Mouse (Mus musculus): Measurements from ENCODE around the gene Fabp6. TPM values are rescaled to one million over a fixed set of nuclear protein-coding genes. Genes with fewer than 3 reads are reported as not detected.

Fabp6 gene
- polyA plus RNA-seq, 1 experiment from 2014 or later = not detected

DNA sequence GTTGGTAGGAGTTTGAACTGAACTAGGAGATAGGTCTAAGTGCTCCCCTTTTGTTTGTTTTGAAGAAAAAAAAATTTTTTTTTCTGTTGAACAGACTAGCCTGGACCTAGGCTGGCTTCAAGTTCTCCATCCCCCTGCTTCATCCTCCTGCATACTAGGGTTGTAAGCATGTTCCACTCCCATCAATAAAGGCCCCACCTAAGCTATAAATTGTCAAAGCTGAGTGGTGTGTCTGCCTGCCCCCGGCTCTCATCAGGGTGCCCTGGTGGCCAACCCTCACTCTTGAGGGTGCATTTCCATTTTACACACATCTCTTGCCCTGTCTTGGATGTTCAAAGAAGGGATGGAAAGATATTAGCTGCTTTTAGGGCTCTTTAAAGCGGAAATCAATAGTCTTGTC, 35.9 kb downstream of the Fabp6 start:
- H3K4me3 ChIP-seq (replicated peaks) = no peak overlapping the region
- H3K9me3 ChIP-seq (replicated peaks) = no peaks in the 10 kb centered on the region
- ATAC-seq (ENCODE audit: low FRiP score) = no peak
- WGBS = 29% methylated on average over 2 of the region's 2 CpGs
- H3K9ac ChIP-seq (replicated peaks) = no peak overlapping the region
- no peaks in the 10 kb centered on the region for H3K27me3 ChIP-seq (replicated peaks)
- peaks cover 16% of the 10 kb centered on the region for H3K4me1 ChIP-seq
- H3K27ac ChIP-seq (replicated peaks) = no peak overlapping the region
- H3K4me2 ChIP-seq = peak overlapping the region; percentile 17; the same call in 1 of the 2 replicates
- no peaks in the 10 kb centered on the region for H3K36me3 ChIP-seq

DNA sequence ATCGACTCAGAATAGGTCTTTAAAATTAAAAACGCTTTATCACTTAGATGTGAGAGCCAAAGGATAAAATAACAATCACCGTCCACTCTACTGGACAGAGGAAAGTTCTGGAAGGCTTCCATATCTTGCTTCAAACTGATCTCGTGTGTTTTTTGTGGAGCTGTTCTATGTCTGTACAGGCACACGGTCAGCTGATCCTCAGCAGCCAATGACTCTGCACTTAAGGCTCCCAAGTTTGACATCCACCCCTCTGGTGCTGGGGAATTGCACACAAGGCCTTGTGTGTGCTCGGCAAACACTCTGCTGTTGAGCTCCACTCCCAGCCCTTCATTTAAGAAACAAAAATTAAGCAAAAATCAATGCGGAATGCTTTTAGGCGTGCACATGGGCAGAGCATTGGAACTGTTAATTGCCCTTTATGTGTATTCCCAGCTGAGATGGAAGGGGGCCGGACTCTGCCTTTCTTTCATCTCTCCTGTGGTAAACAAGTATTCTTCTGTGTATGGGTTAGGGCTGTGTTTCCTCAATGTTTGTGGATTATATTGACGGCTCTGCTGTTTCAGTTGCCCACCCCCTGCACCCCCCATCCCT, 37.6 kb downstream of the Fabp6 start:
- Histone ChIP-seq H3K27me3 (replicated peaks) (no peaks in the 10 kb centered on the region), H3K4me1 (peaks cover 21% of the 10 kb centered on the region), H3K9me3 (replicated peaks) (no peaks in the 10 kb centered on the region), H3K4me3 (replicated peaks) (no peak overlapping the region), H3K27ac (replicated peaks) (no peak overlapping the region), H3K9ac (replicated peaks) (no peak overlapping the region), H3K4me2 (no peak overlapping the region), H3K36me3 (no peaks in the 10 kb centered on the region)
- no peak for ATAC-seq (ENCODE audit: low FRiP score)
- WGBS = 64% methylated on average over 10 of the region's 10 CpGs

DNA sequence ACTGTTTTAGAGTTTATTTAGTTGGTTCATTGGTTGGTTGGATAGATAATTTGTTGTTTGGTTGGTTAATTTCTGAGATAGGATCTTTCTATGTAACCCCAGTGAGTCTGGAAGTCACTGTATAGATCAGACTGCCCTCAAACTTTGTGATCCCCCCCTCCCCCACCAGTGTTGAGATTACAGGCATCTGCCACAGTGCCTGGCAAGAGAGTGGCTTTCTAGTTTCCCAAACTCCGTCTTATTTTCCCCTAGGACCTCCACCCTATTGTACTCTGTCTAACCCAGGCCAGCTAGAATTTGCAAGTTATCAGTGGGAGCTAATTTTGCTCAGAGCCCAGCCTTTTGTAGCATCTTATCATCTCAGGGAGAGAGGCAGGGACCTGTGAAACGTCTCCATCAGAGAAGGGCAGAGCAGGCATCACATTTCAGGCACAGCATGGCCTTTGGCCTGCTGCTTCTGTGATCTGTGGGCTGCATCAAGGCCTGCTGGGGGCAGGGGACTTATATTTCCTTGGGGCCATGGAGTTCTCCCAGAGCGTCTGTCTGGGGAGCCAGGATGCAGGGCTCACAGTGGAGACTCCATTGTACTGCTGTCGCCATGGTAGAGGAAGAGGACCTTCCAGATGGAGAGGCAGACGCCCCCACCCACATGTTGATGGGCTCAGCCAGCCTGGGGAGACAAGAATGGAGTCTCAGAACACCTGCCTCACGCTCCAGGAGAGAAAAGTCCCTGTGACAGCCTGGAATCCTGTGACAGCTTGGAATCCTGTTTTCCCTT, 41.6 kb downstream of the Fabp6 start:
- Histone ChIP-seq H3K4me3 (replicated peaks) (no peak overlapping the region), H3K9me3 (replicated peaks) (no peaks in the 10 kb centered on the region), H3K27me3 (replicated peaks) (no peaks in the 10 kb centered on the region), H3K36me3 (peaks cover 4% of the 10 kb centered on the region; the same call in 1 of the 2 replicates), H3K4me1 (peaks cover 8% of the 10 kb centered on the region; the same call in 1 of the 2 replicates), H3K9ac (replicated peaks) (no peak overlapping the region), H3K27ac (replicated peaks) (no peak overlapping the region), H3K4me2 (no peak overlapping the region)
- ATAC-seq (ENCODE audit: low FRiP score) = no peak
- 19% methylated on average over 5 of the region's 6 CpGs for WGBS

DNA sequence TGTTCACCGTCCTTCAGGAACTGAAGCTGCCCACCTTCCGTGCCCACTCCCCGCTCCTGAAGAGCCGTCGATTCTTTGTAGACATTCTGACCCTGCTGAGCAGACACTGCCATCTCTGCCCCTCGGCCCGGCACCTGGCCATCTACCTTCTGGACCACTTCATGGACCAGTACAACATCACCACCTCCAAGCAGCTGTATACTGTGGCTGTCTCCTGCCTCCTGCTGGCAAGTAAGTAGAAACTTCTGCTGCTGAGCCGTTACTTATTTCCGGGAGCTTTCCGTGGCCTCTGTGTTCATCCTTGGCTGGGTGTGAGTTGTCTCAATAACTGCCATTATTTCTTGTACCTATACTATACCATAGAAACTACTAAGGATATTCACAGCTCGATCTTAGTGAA, 44.8 kb downstream of the Fabp6 start:
- no peaks in the 10 kb centered on the region for H3K9me3 ChIP-seq (replicated peaks)
- ATAC-seq (ENCODE audit: low FRiP score) = no peak
- H3K4me2 ChIP-seq = no peak overlapping the region
- no peak overlapping the region for H3K4me3 ChIP-seq (replicated peaks)
- H3K9ac ChIP-seq (replicated peaks) = no peak overlapping the region
- no peak overlapping the region for H3K27ac ChIP-seq (replicated peaks)
- H3K4me1 ChIP-seq = peaks cover 7% of the 10 kb centered on the region
- H3K27me3 ChIP-seq (replicated peaks) = no peaks in the 10 kb centered on the region
- WGBS = 90% methylated on average over 11 of the region's 11 CpGs
- H3K36me3 ChIP-seq = peaks cover 4% of the 10 kb centered on the region; the same call in 1 of the 2 replicates

DNA sequence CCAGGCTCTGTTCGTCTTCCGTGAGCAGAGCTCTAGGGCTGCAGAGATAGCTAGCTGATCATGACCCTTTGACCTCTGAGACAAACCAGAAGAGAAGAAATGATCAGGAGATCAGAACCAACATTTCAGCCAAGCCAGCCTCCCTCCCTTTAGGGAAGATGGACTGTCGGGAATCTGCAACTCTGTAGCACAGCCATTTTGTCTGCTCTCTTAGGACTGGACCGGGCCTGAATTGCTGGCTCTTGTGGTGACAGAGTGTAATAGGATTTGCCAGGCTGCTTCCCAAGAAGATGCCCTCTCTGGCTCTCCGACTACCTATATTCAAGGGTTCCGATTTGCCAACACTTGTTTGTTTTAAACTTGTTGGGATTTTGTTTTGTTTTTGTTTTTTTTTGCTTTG, 48.7 kb downstream of the Fabp6 start:
- H3K27me3 ChIP-seq (replicated peaks) = no peaks in the 10 kb centered on the region
- H3K36me3 ChIP-seq = no peaks in the 10 kb centered on the region; the same call in 1 of the 2 replicates
- no peak overlapping the region for H3K4me3 ChIP-seq (replicated peaks)
- no peak overlapping the region for H3K9ac ChIP-seq (replicated peaks)
- ATAC-seq (ENCODE audit: low FRiP score) = no peak
- WGBS = 84% methylated on average over 6 of the region's 6 CpGs
- H3K4me2 ChIP-seq = no peak overlapping the region
- H3K9me3 ChIP-seq (replicated peaks) = no peaks in the 10 kb centered on the region
- peaks cover 27% of the 10 kb centered on the region for H3K4me1 ChIP-seq
- H3K27ac ChIP-seq (replicated peaks) = no peak overlapping the region

DNA sequence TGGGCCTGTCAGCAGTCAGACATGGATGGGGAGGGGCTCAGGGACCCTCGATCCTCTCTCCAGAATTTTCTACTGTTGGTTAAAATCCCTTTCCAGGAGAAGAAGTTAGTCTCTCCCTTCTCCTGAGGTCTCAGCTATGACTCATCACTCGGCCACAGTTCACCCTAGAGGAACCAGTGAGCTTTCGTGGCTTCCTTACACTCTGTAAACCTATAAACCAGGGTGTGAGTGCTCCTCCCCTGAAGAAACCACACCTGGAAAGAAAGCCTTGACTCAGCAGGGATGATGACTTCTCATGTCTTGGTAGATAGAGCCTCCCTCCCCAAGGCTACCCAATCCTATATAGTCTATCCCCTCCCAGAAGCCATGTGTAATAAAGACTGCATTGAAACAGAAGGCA, 49.6 kb downstream of the Fabp6 start:
- no peaks in the 10 kb centered on the region; the same call in 1 of the 2 replicates for H3K36me3 ChIP-seq
- H3K9me3 ChIP-seq (replicated peaks) = no peaks in the 10 kb centered on the region
- H3K9ac ChIP-seq (replicated peaks) = no peak overlapping the region
- peaks cover 27% of the 10 kb centered on the region for H3K4me1 ChIP-seq
- no peak for ATAC-seq (ENCODE audit: low FRiP score)
- H3K4me2 ChIP-seq = no peak overlapping the region
- no peak overlapping the region for H3K27ac ChIP-seq (replicated peaks)
- WGBS = 91% methylated on average over 3 of the region's 3 CpGs
- no peak overlapping the region for H3K4me3 ChIP-seq (replicated peaks)
- no peaks in the 10 kb centered on the region for H3K27me3 ChIP-seq (replicated peaks)

DNA sequence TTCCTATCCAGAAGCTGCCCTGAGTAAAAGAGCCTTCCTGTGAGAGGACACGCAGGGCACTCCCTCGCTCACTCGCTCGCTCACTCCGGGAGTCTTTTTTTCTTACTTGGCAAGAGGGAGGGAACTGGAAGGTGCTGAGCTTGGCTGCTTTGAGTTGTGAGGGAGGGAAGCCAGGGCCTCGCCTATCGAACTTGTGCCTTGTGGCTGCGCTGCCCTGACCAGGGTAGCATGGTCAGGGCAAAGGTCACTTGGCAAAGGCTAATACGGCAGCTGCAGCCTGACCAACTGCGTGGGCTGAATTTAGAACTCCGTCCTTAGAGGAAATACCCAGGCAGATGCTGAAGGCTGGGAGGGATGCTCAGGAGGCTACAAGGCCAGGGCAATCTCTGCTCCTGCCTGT, 51.6 kb downstream of the Fabp6 start:
- H3K4me3 ChIP-seq (replicated peaks) = no peak overlapping the region
- no peaks in the 10 kb centered on the region for H3K36me3 ChIP-seq
- H3K27me3 ChIP-seq (replicated peaks) = no peaks in the 10 kb centered on the region
- no peak overlapping the region for H3K4me2 ChIP-seq
- H3K27ac ChIP-seq (replicated peaks) = no peak overlapping the region
- H3K9me3 ChIP-seq (replicated peaks) = no peaks in the 10 kb centered on the region
- no peak for ATAC-seq (ENCODE audit: low FRiP score)
- WGBS = 60% methylated on average over 11 of the region's 11 CpGs
- H3K4me1 ChIP-seq = peaks cover 27% of the 10 kb centered on the region
- H3K9ac ChIP-seq (replicated peaks) = no peak overlapping the region

DNA sequence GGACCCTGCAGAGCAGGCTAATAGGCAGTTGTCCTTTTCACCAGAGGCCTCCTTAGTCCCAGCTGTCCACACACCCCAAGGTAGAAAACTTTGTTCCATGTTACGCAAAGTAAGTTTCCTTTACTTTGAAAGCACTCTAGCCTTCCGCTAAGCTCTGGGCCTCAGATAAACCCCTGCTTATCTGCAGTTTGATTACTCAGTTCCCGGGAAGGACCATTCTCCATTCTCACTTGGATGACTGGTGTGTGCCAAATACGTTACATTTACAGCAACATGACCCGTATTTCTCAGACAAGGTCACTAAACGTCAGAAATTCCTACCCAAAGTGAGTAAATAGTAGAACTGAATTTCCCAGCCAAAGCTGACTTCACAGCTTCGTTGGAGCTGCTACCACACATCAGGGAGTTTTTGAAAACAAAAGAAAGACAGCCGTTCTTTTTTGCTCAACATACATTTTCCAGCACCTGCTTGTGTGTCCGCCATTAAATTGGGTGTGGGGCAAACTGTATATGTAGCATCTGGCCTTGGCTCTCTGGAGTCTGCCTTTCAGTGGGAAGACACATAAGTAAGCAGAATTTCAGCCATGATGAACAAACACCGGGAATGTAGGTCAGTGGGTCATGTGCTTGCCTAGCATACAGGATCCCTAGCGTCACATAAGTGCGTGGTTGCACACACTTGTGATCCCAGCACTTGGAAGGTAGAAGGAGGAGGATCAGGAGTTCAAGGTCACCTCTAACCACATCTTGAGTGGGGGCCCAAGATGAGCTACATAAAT, 52.5 kb downstream of the Fabp6 start:
- Histone ChIP-seq H3K27ac (replicated peaks) (peak overlapping the region; percentile 69), H3K9ac (replicated peaks) (no peak overlapping the region), H3K4me2 (no peak overlapping the region), H3K4me3 (replicated peaks) (no peak overlapping the region), H3K4me1 (peaks cover 24% of the 10 kb centered on the region), H3K9me3 (replicated peaks) (no peaks in the 10 kb centered on the region), H3K27me3 (replicated peaks) (no peaks in the 10 kb centered on the region), H3K36me3 (no peaks in the 10 kb centered on the region)
- WGBS = 69% methylated on average over 12 of the region's 12 CpGs
- ATAC-seq (ENCODE audit: low FRiP score) = no peak

DNA sequence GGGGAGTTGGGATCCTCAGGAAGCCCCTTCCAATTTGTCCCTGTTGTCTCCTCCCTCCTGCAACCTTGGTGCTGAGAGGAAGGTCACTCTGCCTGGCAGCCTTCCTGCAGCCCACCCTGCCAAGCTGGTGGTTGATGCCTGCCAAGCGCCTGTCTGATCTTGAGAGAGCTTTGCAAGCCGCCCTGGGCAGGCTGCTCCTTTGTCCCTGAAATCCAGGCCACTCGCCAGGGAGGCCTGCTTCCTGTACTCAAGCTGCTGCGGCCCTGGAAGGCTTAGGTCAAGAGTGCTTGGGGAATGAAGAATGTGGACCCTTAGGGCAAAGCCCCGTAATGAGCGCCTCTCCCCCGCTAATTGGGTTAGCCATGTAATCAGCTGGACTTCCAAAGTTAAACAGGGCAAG, 53.2 kb downstream of the Fabp6 start:
- no peaks in the 10 kb centered on the region for H3K27me3 ChIP-seq (replicated peaks)
- ATAC-seq (ENCODE audit: low FRiP score) = peak; percentile 53; the same call in 1 of the 2 replicates
- H3K4me1 ChIP-seq = peaks cover 24% of the 10 kb centered on the region
- no peak overlapping the region for H3K4me3 ChIP-seq (replicated peaks)
- no peak overlapping the region for H3K9ac ChIP-seq (replicated peaks)
- H3K27ac ChIP-seq (replicated peaks) = peak overlapping the region; percentile 69
- H3K36me3 ChIP-seq = no peaks in the 10 kb centered on the region
- H3K4me2 ChIP-seq = no peak overlapping the region
- H3K9me3 ChIP-seq (replicated peaks) = no peaks in the 10 kb centered on the region
- 24% methylated on average over 7 of the region's 7 CpGs for whole genome bisulfite sequencing

DNA sequence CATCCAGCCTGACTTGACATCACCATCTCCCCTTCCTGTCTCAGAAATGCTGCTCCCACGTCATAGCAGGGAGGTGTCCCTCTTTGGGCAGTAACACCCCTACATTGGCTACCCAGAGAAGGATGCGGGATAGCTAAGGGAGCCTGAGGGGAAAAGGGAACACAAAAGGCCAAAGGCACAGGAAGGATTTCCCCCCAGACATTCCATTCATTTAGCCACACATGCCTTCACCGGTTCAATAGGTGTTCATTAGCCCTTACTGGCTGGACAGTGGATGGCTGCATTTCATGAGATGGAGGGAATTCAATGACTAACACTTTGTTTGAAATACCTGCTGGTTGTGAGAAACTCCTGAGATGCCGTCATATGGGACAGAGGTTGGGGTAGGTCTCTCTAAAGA, 54.7 kb downstream of the Fabp6 start:
- Histone ChIP-seq H3K9ac (replicated peaks) (no peak overlapping the region), H3K27ac (replicated peaks) (no peak overlapping the region), H3K4me1 (peaks cover 24% of the 10 kb centered on the region), H3K27me3 (replicated peaks) (no peaks in the 10 kb centered on the region), H3K4me3 (replicated peaks) (no peak overlapping the region), H3K36me3 (no peaks in the 10 kb centered on the region), H3K9me3 (replicated peaks) (no peaks in the 10 kb centered on the region), H3K4me2 (no peak overlapping the region)
- WGBS = 69% methylated on average over 4 of the region's 4 CpGs
- ATAC-seq (ENCODE audit: low FRiP score) = no peak
